Mouse (Mus musculus) CH12.LX (cell line): ENCODE measurements at regions not wholly inside any gene's neighbourhood (a gene's known extent, or its start where the extent isn't known, plus 50 kb on each side); places are given as distances from the start of the nearest gene placed in this dataset.
"Not testable (repeated sequence)": the region's sequence is repeated elsewhere in the genome, so short reads cannot be mapped to it uniquely, and the experiment has no call there.

Experiments used
- DNase-seq: peaks from one replicate; pipeline ENCODE4 v3.0.0-alpha.2; 2013; ENCODE audit errors: extremely low read depth
- H3K27ac ChIP-seq: 2 replicates; pipeline ENCODE4 v1.5.1; 2012; ENCODE audit warnings: low read depth, mild to moderate bottlenecking, control low read depth, moderate library complexity; ENCODE audit not compliant: insufficient read depth
- H3K27me3 ChIP-seq: replicated peaks from 2 replicates; pipeline ENCODE3; 2012; ENCODE audit warnings: inconsistent platforms
- H3K36me3 ChIP-seq, 2 experiments: replicated peaks in 1 of 2; 2 replicates each; pipeline versions ENCODE3 to v1.6.1; 2012; ENCODE audit warnings: inconsistent platforms in 1 of 2, low read length in 1 of 2, mild to moderate bottlenecking in 1 of 2, mixed read lengths in 1 of 2, moderate library complexity in 1 of 2; ENCODE audit not compliant: control insufficient read depth in 1 of 2, insufficient read depth in 1 of 2
- H3K4me1 ChIP-seq, 2 experiments: 2 replicates each; pipeline ENCODE4 v1.6.1; 2012; ENCODE audit warnings: inconsistent platforms in 1 of 2, moderate library complexity in 1 of 2; ENCODE audit not compliant: insufficient read depth in 2 of 2, control insufficient read depth in 1 of 2
- H3K4me2 ChIP-seq: 2 replicates; pipeline ENCODE4 v1.6.1; 2012; ENCODE audit warnings: low read depth, mild to moderate bottlenecking, control low read depth; ENCODE audit not compliant: poor library complexity, insufficient read depth, severe bottlenecking
- H3K4me3 ChIP-seq, 3 experiments: fragments of 150-350 bp in 1 of 3; sonication (generic) in 1 of 3; replicated peaks in 1 of 3; 2 replicates each; pipeline versions ENCODE3 to v1.5.1; 2011 to 2012; ENCODE audit warnings: low read depth in 2 of 3, low read length in 2 of 3, mild to moderate bottlenecking in 2 of 3, moderate library complexity in 2 of 3, control low read depth in 1 of 3, improper control_type of control experiment in 1 of 3, inconsistent platforms in 1 of 3, mixed read lengths in 1 of 3; ENCODE audit not compliant: poor library complexity in 1 of 3
- H3K79me2 ChIP-seq: replicated peaks from 2 replicates; pipeline ENCODE4 v1.6.1; 2012; ENCODE audit warnings: mild to moderate bottlenecking, moderate library complexity; ENCODE audit not compliant: control insufficient read depth, poor library complexity, insufficient read depth, severe bottlenecking; ENCODE audit errors: extremely low read depth
- H3K9ac ChIP-seq: 2 replicates; pipeline ENCODE4 v1.6.1; 2012; ENCODE audit warnings: low read depth, mild to moderate bottlenecking, control low read depth, moderate library complexity; ENCODE audit not compliant: insufficient read depth
- H3K9me3 ChIP-seq: replicated peaks from 2 replicates; pipeline ENCODE3; 2012; ENCODE audit warnings: low read length, inconsistent platforms, mixed read lengths
- BHLHE40 ChIP-seq: IDR thresholded peaks from 2 replicates; pipeline ENCODE4 v1.6.1; 2011; ENCODE audit warnings: mild to moderate bottlenecking, low read depth, low read length, improper control_type of control experiment
- E2F4 ChIP-seq: IDR thresholded peaks from 2 replicates; pipeline ENCODE4 v1.6.1; 2011; ENCODE audit warnings: low read depth, low read length, improper control_type of control experiment; ENCODE audit not compliant: insufficient replicate concordance
- EP300 ChIP-seq: IDR thresholded peaks from 2 replicates; pipeline ENCODE4 v1.6.1; 2011; ENCODE audit warnings: low read length, improper control_type of control experiment
- ETS1 ChIP-seq: conservative IDR thresholded peaks from 2 replicates; pipeline ENCODE4 v1.6.1; 2012; ENCODE audit warnings: low read depth, mild to moderate bottlenecking, inconsistent platforms, low read length, improper control_type of control experiment, moderate library complexity
- GABPA ChIP-seq: IDR thresholded peaks from 2 replicates; pipeline ENCODE4 v1.6.1; 2012; ENCODE audit warnings: low read depth, low read length, improper control_type of control experiment, inconsistent platforms; ENCODE audit not compliant: insufficient replicate concordance
- IRF4 ChIP-seq: IDR thresholded peaks from 2 replicates; pipeline ENCODE4 v1.6.1; 2014; ENCODE audit warnings: low read depth, mild to moderate bottlenecking, inconsistent platforms, low read length, improper control_type of control experiment
- JUN ChIP-seq: IDR thresholded peaks from 2 replicates; pipeline ENCODE4 v1.6.1; 2011; ENCODE audit warnings: low read depth, mild to moderate bottlenecking, low read length, improper control_type of control experiment, moderate library complexity; ENCODE audit not compliant: insufficient read depth
- JUND ChIP-seq: conservative IDR thresholded peaks from 2 replicates; pipeline ENCODE4 v1.6.1; 2011; ENCODE audit warnings: low read depth, low read length, improper control_type of control experiment
- KAT2A ChIP-seq: IDR thresholded peaks from 2 replicates; pipeline ENCODE4 v1.6.1; 2012; ENCODE audit warnings: low read length, improper control_type of control experiment, inconsistent platforms; ENCODE audit not compliant: insufficient replicate concordance
- MAFK ChIP-seq: IDR thresholded peaks from 2 replicates; pipeline ENCODE4 v1.6.1; 2011; ENCODE audit warnings: low read length, improper control_type of control experiment; ENCODE audit not compliant: insufficient replicate concordance
- MXI1 ChIP-seq: IDR thresholded peaks from 2 replicates; pipeline ENCODE4 v1.6.1; 2011; ENCODE audit warnings: mild to moderate bottlenecking, low read depth, low read length, improper control_type of control experiment
- NELFE ChIP-seq: IDR thresholded peaks from 2 replicates; pipeline ENCODE4 v1.6.1; 2011; ENCODE audit warnings: low read depth, low read length, improper control_type of control experiment
- NRF1 ChIP-seq: IDR thresholded peaks from 2 replicates; pipeline ENCODE4 v1.6.1; 2014; ENCODE audit warnings: low read depth, mild to moderate bottlenecking, inconsistent platforms, low read length, improper control_type of control experiment, moderate library complexity
- PAX5 ChIP-seq: IDR thresholded peaks from 2 replicates; pipeline ENCODE4 v1.6.1; 2012; ENCODE audit warnings: low read length, inconsistent platforms, mixed read lengths
- POLR2A ChIP-seq: IDR thresholded peaks from 2 replicates; pipeline ENCODE4 v1.6.1; 2011; ENCODE audit warnings: low read depth, mild to moderate bottlenecking, improper control_type of control experiment, low read length
- RCOR1 ChIP-seq: conservative IDR thresholded peaks from 2 replicates; pipeline ENCODE4 v1.6.1; 2012; ENCODE audit warnings: low read depth, mild to moderate bottlenecking, inconsistent platforms, low read length, improper control_type of control experiment
- SIN3A ChIP-seq: IDR thresholded peaks from 2 replicates; pipeline ENCODE4 v1.6.1; 2012; ENCODE audit warnings: low read length, improper control_type of control experiment, inconsistent platforms
- SMC3 ChIP-seq: IDR thresholded peaks from 2 replicates; pipeline ENCODE4 v1.6.1; 2011; ENCODE audit warnings: low read depth, low read length, improper control_type of control experiment
- UBTF ChIP-seq: IDR thresholded peaks from 2 replicates; pipeline ENCODE4 v1.6.1; 2012; ENCODE audit warnings: low read depth, mild to moderate bottlenecking, inconsistent platforms, low read length, improper control_type of control experiment, moderate library complexity
- USF1 ChIP-seq: IDR thresholded peaks from 2 replicates; pipeline ENCODE4 v1.6.1; 2014; ENCODE audit warnings: low read depth, mild to moderate bottlenecking, inconsistent platforms, low read length, improper control_type of control experiment
- USF2 ChIP-seq: conservative IDR thresholded peaks from 2 replicates; pipeline ENCODE4 v1.6.1; 2011; ENCODE audit warnings: low read depth, low read length, improper control_type of control experiment
- ZKSCAN1 ChIP-seq: IDR thresholded peaks from 2 replicates; pipeline ENCODE4 v1.6.1; 2012; ENCODE audit warnings: low read depth, inconsistent platforms, low read length, improper control_type of control experiment, borderline replicate concordance
- ZMIZ1 ChIP-seq: IDR thresholded peaks from 2 replicates; pipeline ENCODE4 v1.6.1; 2012; ENCODE audit warnings: low read depth, mild to moderate bottlenecking, inconsistent platforms, low read length, improper control_type of control experiment
- ZNF384 ChIP-seq: IDR thresholded peaks from 2 replicates; pipeline ENCODE4 v1.6.1; 2012; ENCODE audit warnings: low read depth, low read length, improper control_type of control experiment, inconsistent platforms
- dilution Hi-C: fragments of 300-500 bp; cut with MboI; formaldehyde crosslinking; loops from 2 replicates; pipeline ENCODE4 v1.14.3; 2020; ENCODE audit warnings: low sequenced_read_pairs; ENCODE audit not compliant: extremely low pct_unique_long_range_greater_than_20kb, extremely low pct_ligation_motif_present
- in situ Hi-C: fragments of 300-500 bp; cut with MboI; formaldehyde crosslinking; loops from 3 replicates; pipeline ENCODE4 v1.14.3; 2019; ENCODE audit warnings: low sequenced_read_pairs, low pct_ligation_motif_present, low pct_unique_long_range_greater_than_20kb, mixed read lengths

- DNase-seq, H3K9me3 ChIP-seq, dilution Hi-C loops: not testable (repeated sequence)
Measured at GRCm38 (mm10) chrX:76174806-76175205, 89.3 kb upstream of the Cldn34b3 start.

GRCm38 (mm10) chrX:76181446-76182148 is 82.5 kb upstream of the Cldn34b3 start:
- dilution Hi-C loops = no loop called here
- in situ Hi-C loops = no loop called here
- H3K27me3 ChIP-seq = no peaks in the 10 kb centered on the region

More at GRCm38 (mm10) chrX:76174806-76175205, 89.3 kb upstream of the Cldn34b3 start:
- H3K27ac ChIP-seq, H3K4me2 ChIP-seq, H3K36me3 ChIP-seq, H3K4me3 ChIP-seq, H3K9ac ChIP-seq, H3K27me3 ChIP-seq, H3K4me1 ChIP-seq, in situ Hi-C loops, H3K79me2 ChIP-seq: not testable (repeated sequence)

GRCm38 (mm10) chrX:76200607-76201006 is 63.5 kb upstream of the Cldn34b3 start:
- H3K4me1 ChIP-seq = no peaks in the 10 kb centered on the region
- no peak overlapping the region for H3K4me3 ChIP-seq
- H3K27ac ChIP-seq = no peak overlapping the region
- H3K36me3 ChIP-seq = no peaks in the 10 kb centered on the region
- dilution Hi-C loops = no loop called here
- in situ Hi-C loops = no loop called here
- no peaks in the 10 kb centered on the region for H3K9me3 ChIP-seq
- H3K9ac ChIP-seq = no peak overlapping the region
- H3K27me3 ChIP-seq = no peaks in the 10 kb centered on the region
- no peaks in the 10 kb centered on the region for H3K79me2 ChIP-seq
- no peak for TF ChIP-seq PAX5
- no peak for TF ChIP-seq ZNF384
- TF ChIP-seq SMC3 = no peak
- no peak for TF ChIP-seq NRF1
- no peak for TF ChIP-seq SIN3A
- TF ChIP-seq MXI1 = no peak
- TF ChIP-seq KAT2A = no peak
- TF ChIP-seq USF1 = no peak
- no peak for TF ChIP-seq MAFK
- no peak for TF ChIP-seq BHLHE40
- TF ChIP-seq ZMIZ1 = no peak
- TF ChIP-seq POLR2A = no peak
- TF ChIP-seq USF2 = no peak
- no peak for TF ChIP-seq ETS1
- TF ChIP-seq EP300 = no peak
- TF ChIP-seq IRF4 = no peak
- TF ChIP-seq E2F4 = no peak
- TF ChIP-seq JUND = no peak
- no peak for TF ChIP-seq RCOR1
- TF ChIP-seq NELFE = no peak
- DNase-seq = no peak
- H3K4me2 ChIP-seq = no peak overlapping the region

More at GRCm38 (mm10) chrX:76181446-76182148, 82.5 kb upstream of the Cldn34b3 start:
- H3K9ac ChIP-seq = no peak overlapping the region
- H3K36me3 ChIP-seq = no peaks in the 10 kb centered on the region
- DNase-seq = no peak
- no peaks in the 10 kb centered on the region for H3K4me1 ChIP-seq
- TF ChIP-seq GABPA (no peak), UBTF (no peak), KAT2A (no peak), ZKSCAN1 (no peak), E2F4 (no peak), JUN (no peak), JUND (no peak)
- peaks cover 8% of the 10 kb centered on the region for H3K9me3 ChIP-seq
- no peak overlapping the region for H3K4me3 ChIP-seq
- H3K27ac ChIP-seq = no peak overlapping the region
- H3K4me2 ChIP-seq = no peak overlapping the region
- no peaks in the 10 kb centered on the region for H3K79me2 ChIP-seq
